8 mouse cellular contexts compared by ENCODE assay signal in genomic region chr19:7482599-7483511, GRCm38 (mm10). TPM values are rescaled to one million over a fixed set of nuclear protein-coding genes. Genes with fewer than 3 reads are reported as not detected.
A peak's percentile ranks its signal among the peaks of the same experiment; 100 is the strongest.
DNase-seq lines count a peak whose midpoint lies in the region; ATAC-seq and TF ChIP-seq lines count a peak whose summit lies in the region.

TSS of gene Rtn3 (minus strand) at chr19:7483281.

- H3K4me3 ChIP-seq in bone marrow, adult 2 months (replicated peaks; ENCODE audit: control insufficient read depth, low read depth, low read length), result peak within 1 kb of the TSS; percentile 71
- peak within 1 kb of the TSS; percentile 99 for H3K4me3 ChIP-seq in embryonic facial prominence, embryonic 15.5 days (replicated peaks)
- peak within 1 kb of the TSS; percentile 71 for H3K4me3 ChIP-seq in kidney, embryonic 14.5 days (ENCODE audit: low read length)
- peak within 1 kb of the TSS; percentile 99 for H3K4me3 ChIP-seq in limb, embryonic 15.5 days

- no peak for TF ChIP-seq CTCF in bone marrow, adult 2 months (IDR thresholded peaks at IDR 0.05; ENCODE audit: control insufficient read depth, insufficient read depth, low read length)

- peak within 1 kb of the TSS; percentile 92 for H3K27ac ChIP-seq in bone marrow, adult 2 months (ENCODE audit: control insufficient read depth, insufficient read depth, low read depth, low read length, poor library complexity)
- peak within 1 kb of the TSS; percentile 99 for H3K27ac ChIP-seq in embryonic facial prominence, embryonic 15.5 days (replicated peaks)
- peak within 1 kb of the TSS; percentile 97 for H3K27ac ChIP-seq in kidney, embryonic 14.5 days (ENCODE audit: low read depth, low read length)
- H3K27ac ChIP-seq in limb, embryonic 15.5 days, result peak within 1 kb of the TSS; percentile 99

- H3K27me3 ChIP-seq in embryonic facial prominence, embryonic 15.5 days, result no peaks in the 10 kb centered on the region
- H3K27me3 ChIP-seq in kidney, embryonic 14.5 days (ENCODE audit: control insufficient read depth, insufficient read depth, low read length), result no peaks in the 10 kb centered on the region
- no peaks in the 10 kb centered on the region for H3K27me3 ChIP-seq in limb, embryonic 15.5 days

- H3K36me3 ChIP-seq in embryonic facial prominence, embryonic 15.5 days, result no peaks in the 10 kb centered on the region
- H3K36me3 ChIP-seq in kidney, embryonic 14.5 days (ENCODE audit: control insufficient read depth, insufficient read depth, low read length), result no peaks in the 10 kb centered on the region
- H3K36me3 ChIP-seq in limb, embryonic 15.5 days, result no peaks in the 10 kb centered on the region

- peak within 1 kb of the TSS; percentile 96 for H3K9ac ChIP-seq in embryonic facial prominence, embryonic 15.5 days
- peak within 1 kb of the TSS; percentile 91 for H3K9ac ChIP-seq in kidney, embryonic 14.5 days (ENCODE audit: low read depth, low read length)
- H3K9ac ChIP-seq in limb, embryonic 15.5 days, result peak within 1 kb of the TSS; percentile 99

- WGBS in bone marrow, adult 2 months, result under 1% methylated on average over 80 of the region's 80 CpGs
- WGBS in embryonic facial prominence, embryonic 15.5 days, result under 1% methylated on average over 80 of the region's 80 CpGs
- WGBS in kidney, embryonic 14.5 days, result under 1% methylated on average over 79 of the region's 80 CpGs
- WGBS in limb, embryonic 15.5 days, result under 1% methylated on average over 79 of the region's 80 CpGs

- H3K9me3 ChIP-seq in embryonic facial prominence, embryonic 15.5 days (replicated peaks), result no peaks in the 10 kb centered on the region
- H3K9me3 ChIP-seq in kidney, embryonic 14.5 days (ENCODE audit: control insufficient read depth, low read length), result no peaks in the 10 kb centered on the region
- no peaks in the 10 kb centered on the region for H3K9me3 ChIP-seq in limb, embryonic 15.5 days

- H3K4me1 ChIP-seq in bone marrow, adult 2 months (ENCODE audit: control insufficient read depth, insufficient read depth, low read length), result no peaks in the 10 kb centered on the region; the same call in 1 of the 2 replicates
- peaks cover 14% of the 10 kb centered on the region for H3K4me1 ChIP-seq in embryonic facial prominence, embryonic 15.5 days
- peaks cover 3% of the 10 kb centered on the region; the same call in 1 of the 2 replicates for H3K4me1 ChIP-seq in kidney, embryonic 14.5 days (ENCODE audit: control insufficient read depth, insufficient read depth, low read length)
- peaks cover 8% of the 10 kb centered on the region; the same call in 1 of the 2 replicates for H3K4me1 ChIP-seq in limb, embryonic 15.5 days

- peak; percentile 97 for TF ChIP-seq POLR2A in bone marrow, adult 2 months (IDR thresholded peaks at IDR 0.05; ENCODE audit: borderline replicate concordance, control insufficient read depth, low read depth, low read length)

- peak; percentile 98 for DNase-seq in 416B (ENCODE audit: low read depth)
- DNase-seq in heart, adult 9 months (ENCODE audit: low spot score in 2 of 2), result peak; percentile 97 to 98
- peak; percentile 80 to 89 for DNase-seq in monocyte, adult 2 months (ENCODE audit: low read depth in 1 of 2, low spot score in 2 of 2)
- DNase-seq in spleen, postnatal 36 days (ENCODE audit: low spot score in 2 of 2), result peak; percentile 96

- H3K4me2 ChIP-seq in embryonic facial prominence, embryonic 15.5 days (replicated peaks), result peak within 1 kb of the TSS; percentile 64
- H3K4me2 ChIP-seq in kidney, embryonic 14.5 days (replicated peaks; ENCODE audit: low read depth, low read length), result peak within 1 kb of the TSS; percentile 65
- H3K4me2 ChIP-seq in limb, embryonic 15.5 days, result peak within 1 kb of the TSS; percentile 74

- peak; percentile 94 for ATAC-seq in embryonic facial prominence, embryonic 15.5 days (ENCODE audit: insufficient number of reproducible peaks, low FRiP score, low TSS enrichment, low read depth)
- peak; percentile 95 for ATAC-seq in kidney, embryonic 14.5 days (ENCODE audit: low FRiP score, low TSS enrichment)
- peak; percentile 93 for ATAC-seq in limb, embryonic 15.5 days (ENCODE audit: insufficient number of reproducible peaks, low FRiP score, low TSS enrichment, low read depth)

RNA-seq across cellular contexts. Expression of gene Rtn3, which starts in this region (rescaled TPM):
- polyA plus RNA-seq in bone marrow, adult 2 months (2011; ENCODE audit: insufficient read depth, insufficient read length, low replicate concordance, missing spikeins), result 53.1 and 78.4 TPM in 2 replicates
- polyA plus RNA-seq in embryonic facial prominence, embryonic 15.5 days (2015; fragmentation: Nextera tagmentation; extraction: Ambion mirVana), result 138 and 139 TPM in 2 replicates
- polyA plus RNA-seq in kidney, embryonic 14.5 days (2014; fragmentation: Nextera tagmentation; extraction: Ambion mirVana), result 127 and 131 TPM in 2 replicates
- polyA plus RNA-seq in limb, embryonic 15.5 days (2015; fragmentation: Nextera tagmentation; extraction: Ambion mirVana), result 122 and 129 TPM in 2 replicates

Comparison
In these comparisons a context has a peak if more than half of its experiments do, and no peak if none do; other contexts are left out.
1. Peak in every context shown above with its lines: DNase-seq, ATAC-seq, H3K4me3 ChIP-seq and H3K27ac ChIP-seq.